Mouse (Mus musculus) G1E (cell line): Measurements from ENCODE around the gene Dnajb7.

Experiments
- CTCF ChIP-seq: IDR thresholded peaks from 2 replicates; pipeline ENCODE4 v1.5.1; 2012; ENCODE audit warnings: low read depth, low read length, inconsistent platforms, mixed read lengths
- GATA1 ChIP-seq: IDR thresholded peaks from 2 replicates; pipeline ENCODE4 v1.6.1; 2012; ENCODE audit warnings: borderline replicate concordance, low read length, inconsistent platforms, mixed read lengths
- POLR2AphosphoS5 ChIP-seq: IDR thresholded peaks from 2 replicates; pipeline ENCODE4 v1.6.1; 2012; ENCODE audit warnings: low read depth, low read length, inconsistent platforms; ENCODE audit not compliant: insufficient replicate concordance
- TAL1 ChIP-seq: conservative IDR thresholded peaks from 2 replicates; pipeline ENCODE4 v1.6.1; 2012; ENCODE audit warnings: low read depth, low read length, inconsistent platforms, mixed read lengths

DNA sequence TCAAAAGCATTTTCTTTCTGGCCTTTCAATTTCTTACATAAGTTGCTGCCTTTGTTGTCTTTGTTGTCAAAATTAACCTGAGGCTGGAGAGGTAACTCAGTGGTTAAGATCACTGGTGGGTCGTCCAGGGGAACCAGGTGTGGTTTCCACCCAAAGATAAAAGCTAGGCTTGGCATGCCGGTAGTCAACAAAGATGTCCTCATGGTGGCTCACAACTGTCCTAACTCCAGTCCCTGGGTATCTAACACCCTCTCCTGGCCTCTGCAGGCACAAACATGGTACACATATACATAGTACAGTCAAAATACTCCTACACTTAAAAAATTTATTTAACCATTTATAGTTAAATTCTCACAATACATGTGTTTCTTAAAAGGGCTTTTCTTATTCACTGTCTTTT is 19.8 kb upstream of the Dnajb7 start:
- no peak for TF ChIP-seq CTCF
- no peak for TF ChIP-seq GATA1
- TF ChIP-seq TAL1 = no peak
- no peak for TF ChIP-seq POLR2AphosphoS5
